Mouse (Mus musculus): ENCODE results near the gene Pax2. TPM values are rescaled to one million over a fixed set of nuclear protein-coding genes. Genes with fewer than 3 reads are reported as not detected.
A peak's percentile ranks its signal among the peaks of the same experiment; 100 is the strongest.

The Pax2 gene
- polyA plus RNA-seq, 1 experiment from 2014 or later: 0.20 TPM

- Histone ChIP-seq H3K4me3 (no peak overlapping the region), H3K27me3 (ENCODE audit: insufficient read depth, poor library complexity, severe bottlenecking) (peaks cover 92% of the 10 kb centered on the region), H3K9me3 (no peaks in the 10 kb centered on the region), H3K27ac (no peak overlapping the region), H3K36me3 (no peaks in the 10 kb centered on the region), H3K4me1 (peaks cover 7% of the 10 kb centered on the region; the same call in 1 of the 2 replicates)
- DNase-seq (ENCODE audit: low spot score): no peak
- 71% methylated on average over 3 of the region's 3 CpGs for WGBS
Measured at GRCm38 (mm10) chr19:44815111-44815510, 59.3 kb downstream of the Pax2 start.

DNA sequence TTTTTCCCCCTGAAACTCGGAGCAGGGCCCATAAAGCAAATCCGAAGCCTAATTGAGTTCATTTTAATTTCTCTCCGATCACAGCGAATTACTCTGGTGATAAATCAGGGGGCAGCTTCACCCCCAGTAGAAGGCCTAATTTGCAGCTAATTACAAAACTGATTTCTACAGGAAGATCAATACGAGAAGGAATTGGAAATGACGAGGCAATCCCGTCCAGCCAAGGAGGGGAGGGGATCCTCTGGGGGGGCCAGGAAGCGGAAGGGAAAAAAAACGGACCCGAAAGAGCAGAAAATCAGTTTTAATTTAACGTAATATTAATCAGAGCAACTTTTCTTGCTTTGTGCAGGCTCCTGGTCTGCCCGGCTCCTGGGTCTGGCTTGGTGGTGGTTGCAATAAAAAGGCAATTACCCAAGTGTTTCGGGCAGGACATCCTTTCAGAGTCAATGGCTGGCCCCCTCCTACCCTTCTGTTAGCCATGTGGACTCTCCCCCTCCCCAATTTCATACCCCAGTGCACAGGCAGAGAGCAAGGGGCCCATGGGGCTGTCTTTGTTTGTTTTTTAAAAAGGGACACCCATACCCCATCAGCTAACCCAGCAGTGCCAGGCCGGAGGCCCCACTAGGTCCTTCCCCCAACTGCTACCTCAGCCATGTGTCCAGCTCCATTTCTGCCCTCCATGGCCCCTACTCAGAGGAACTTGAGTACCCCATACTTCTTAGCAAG lies 61.7 kb downstream of the Pax2 start:
- Histone ChIP-seq H3K27me3 (ENCODE audit: insufficient read depth, poor library complexity, severe bottlenecking) (peaks cover 92% of the 10 kb centered on the region), H3K4me1 (peaks cover 6% of the 10 kb centered on the region; the same call in 1 of the 2 replicates), H3K27ac (no peak overlapping the region), H3K4me3 (no peak overlapping the region), H3K9me3 (no peaks in the 10 kb centered on the region), H3K36me3 (no peaks in the 10 kb centered on the region)
- 79% methylated on average over 14 of the region's 14 CpGs for WGBS
- no peak for DNase-seq (ENCODE audit: low spot score)

DNA sequence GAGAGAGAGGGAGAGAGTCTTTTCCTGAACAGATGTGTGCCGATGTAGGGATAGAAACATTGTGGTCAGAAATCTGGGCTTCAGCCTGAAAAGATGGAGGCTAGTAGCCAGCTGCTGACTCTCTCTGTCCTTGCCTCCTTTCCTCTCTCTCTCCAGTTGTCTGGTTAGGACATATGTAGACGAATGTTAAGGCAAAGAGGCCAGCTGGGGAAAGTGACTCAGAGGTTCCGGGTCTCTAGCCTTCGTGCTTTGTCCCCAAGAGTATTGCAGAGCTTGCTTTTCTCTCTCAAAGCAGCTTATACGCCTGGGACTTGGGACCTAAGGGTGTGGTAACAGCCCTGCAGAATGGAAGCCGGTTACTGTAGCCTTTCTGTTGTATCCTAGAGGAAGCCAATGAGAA lies 62.8 kb downstream of the Pax2 start:
- Histone ChIP-seq H3K27me3 (ENCODE audit: insufficient read depth, poor library complexity, severe bottlenecking) (peaks cover 92% of the 10 kb centered on the region), H3K36me3 (no peaks in the 10 kb centered on the region), H3K4me3 (no peak overlapping the region), H3K9me3 (no peaks in the 10 kb centered on the region), H3K4me1 (no peaks in the 10 kb centered on the region), H3K27ac (no peak overlapping the region)
- 66% methylated on average over 6 of the region's 6 CpGs for WGBS
- no peak for DNase-seq (ENCODE audit: low spot score)

- no peak overlapping the region for H3K27ac ChIP-seq
- peaks cover 99% of the 10 kb centered on the region for H3K27me3 ChIP-seq (ENCODE audit: insufficient read depth, poor library complexity, severe bottlenecking)
- H3K36me3 ChIP-seq: no peaks in the 10 kb centered on the region
- peaks cover 7% of the 10 kb centered on the region; the same call in 1 of the 2 replicates for H3K4me1 ChIP-seq
- H3K4me3 ChIP-seq: no peak overlapping the region
- 50% methylated on average over 3 of the region's 3 CpGs for WGBS
- H3K9me3 ChIP-seq: no peaks in the 10 kb centered on the region
- DNase-seq (ENCODE audit: low spot score): no peak
Measured at GRCm38 (mm10) chr19:44821581-44821980, 65.7 kb downstream of the Pax2 start.

DNA sequence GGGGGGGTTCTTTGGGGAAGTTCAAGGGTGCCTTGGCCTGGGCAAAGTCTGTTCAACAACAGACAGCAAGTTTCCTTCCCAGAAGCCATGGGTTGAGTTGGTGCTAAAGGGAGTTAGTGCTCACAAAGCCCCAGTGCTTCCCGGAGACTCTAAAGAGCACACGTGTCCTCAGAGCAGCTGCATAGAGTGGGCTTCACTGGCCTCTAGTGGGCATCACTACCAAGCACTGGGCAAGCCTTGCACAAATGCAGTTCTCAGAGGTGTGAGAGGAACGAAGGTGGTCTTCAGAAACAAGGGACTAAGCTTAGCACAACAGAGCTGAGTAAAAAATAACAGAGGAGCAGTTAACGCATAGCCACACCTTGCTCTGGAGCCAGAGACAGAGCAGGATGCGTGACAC lies 66.5 kb downstream of the Pax2 start:
- no peak overlapping the region for H3K27ac ChIP-seq
- 60% methylated on average over 5 of the region's 5 CpGs for WGBS
- no peak for DNase-seq (ENCODE audit: low spot score)

GRCm38 (mm10) chr19:44823657-44824056 lies 67.8 kb downstream of the Pax2 start:
- Histone ChIP-seq H3K4me1 (peaks cover 7% of the 10 kb centered on the region; the same call in 1 of the 2 replicates), H3K27me3 (ENCODE audit: insufficient read depth, poor library complexity, severe bottlenecking) (peaks cover 89% of the 10 kb centered on the region), H3K4me3 (no peak overlapping the region)

More for the DNA sequence above, 66.5 kb downstream of the Pax2 start:
- H3K36me3 ChIP-seq: no peaks in the 10 kb centered on the region
- peaks cover 7% of the 10 kb centered on the region; the same call in 1 of the 2 replicates for H3K4me1 ChIP-seq
- no peaks in the 10 kb centered on the region for H3K9me3 ChIP-seq
- no peak overlapping the region for H3K4me3 ChIP-seq
- peaks cover 93% of the 10 kb centered on the region for H3K27me3 ChIP-seq (ENCODE audit: insufficient read depth, poor library complexity, severe bottlenecking)

DNA sequence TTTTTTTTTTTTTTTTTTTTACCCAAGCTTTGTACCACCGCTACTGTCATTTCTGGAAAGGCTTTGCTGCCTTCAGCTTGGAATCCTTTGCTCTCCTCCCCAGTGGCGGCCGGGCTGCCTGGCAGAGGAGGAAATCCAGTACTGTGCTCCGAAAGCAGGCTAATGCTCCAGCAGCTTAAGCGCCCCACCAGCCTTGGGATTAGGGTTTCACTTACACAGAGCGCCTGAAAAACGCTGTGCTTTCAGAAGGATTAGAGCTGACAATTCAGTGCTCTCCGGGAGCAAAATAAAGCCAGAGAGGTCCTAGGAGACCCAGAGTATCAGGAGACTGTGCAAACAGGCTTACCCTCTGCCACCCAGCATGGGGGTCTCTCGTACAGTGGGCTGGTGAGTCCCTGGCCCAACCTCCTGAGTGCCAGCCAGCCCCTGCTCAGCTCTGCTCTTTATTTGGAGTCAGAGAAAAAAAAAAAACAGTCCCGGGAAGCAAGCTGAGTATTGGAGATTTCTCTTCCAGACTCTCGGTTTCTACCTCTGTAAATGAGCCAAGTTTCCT lies 69.4 kb downstream of the Pax2 start:
- Histone ChIP-seq H3K36me3 (no peaks in the 10 kb centered on the region), H3K27me3 (ENCODE audit: insufficient read depth, poor library complexity, severe bottlenecking) (peaks cover 88% of the 10 kb centered on the region), H3K27ac (no peak overlapping the region), H3K4me1 (peaks cover 7% of the 10 kb centered on the region; the same call in 1 of the 2 replicates), H3K9me3 (no peaks in the 10 kb centered on the region), H3K4me3 (0 out of 2 replicates have a peak overlapping the region, but pooled peaks have one; percentile 8)
- 10% methylated on average over 11 of the region's 11 CpGs for WGBS
- DNase-seq (ENCODE audit: low spot score): no peak

More at GRCm38 (mm10) chr19:44823657-44824056, 67.8 kb downstream of the Pax2 start:
- no peaks in the 10 kb centered on the region for H3K9me3 ChIP-seq
- H3K27ac ChIP-seq: no peak overlapping the region
- WGBS: 40% methylated on average over 3 of the region's 3 CpGs
- DNase-seq (ENCODE audit: low spot score): no peak
- no peaks in the 10 kb centered on the region for H3K36me3 ChIP-seq

GRCm38 (mm10) chr19:44825819-44826218 lies 70.0 kb downstream of the Pax2 start:
- 13% methylated on average over 4 of the region's 4 CpGs for WGBS
- no peaks in the 10 kb centered on the region for H3K36me3 ChIP-seq
- no peak overlapping the region for H3K27ac ChIP-seq
- H3K4me1 ChIP-seq: peaks cover 7% of the 10 kb centered on the region; the same call in 1 of the 2 replicates
- H3K27me3 ChIP-seq (ENCODE audit: insufficient read depth, poor library complexity, severe bottlenecking): peaks cover 88% of the 10 kb centered on the region
- no peak for DNase-seq (ENCODE audit: low spot score)
- H3K9me3 ChIP-seq: no peaks in the 10 kb centered on the region
- no peak overlapping the region for H3K4me3 ChIP-seq

DNA sequence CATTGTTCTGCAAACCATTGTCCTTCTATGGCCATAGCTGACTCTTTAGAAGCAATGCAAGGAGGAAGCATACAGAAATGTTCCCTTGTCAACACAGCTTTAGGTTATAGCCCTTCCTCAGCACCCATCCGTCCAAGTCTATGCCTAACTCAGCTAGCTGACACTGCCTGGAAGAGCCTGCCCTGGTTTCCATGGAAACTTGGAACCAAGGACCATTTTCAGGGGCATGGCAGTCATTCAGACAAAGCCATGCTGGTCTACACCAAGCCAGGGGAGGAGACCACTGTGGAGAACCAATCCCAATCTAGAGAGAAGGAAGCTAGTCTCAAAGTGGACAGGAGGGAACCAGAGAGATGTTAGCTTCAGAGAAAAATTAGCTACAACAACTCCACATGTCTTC lies 77.5 kb downstream of the Pax2 start:
- Histone ChIP-seq H3K4me3 (no peak overlapping the region), H3K4me1 (peaks cover 34% of the 10 kb centered on the region), H3K36me3 (no peaks in the 10 kb centered on the region), H3K9me3 (no peaks in the 10 kb centered on the region), H3K27ac (no peak overlapping the region), H3K27me3 (ENCODE audit: insufficient read depth, poor library complexity, severe bottlenecking) (peaks cover 98% of the 10 kb centered on the region)
- no peak for DNase-seq (ENCODE audit: low spot score)
- WGBS: 28% methylated on average over 1 of the region's 1 CpGs

DNA sequence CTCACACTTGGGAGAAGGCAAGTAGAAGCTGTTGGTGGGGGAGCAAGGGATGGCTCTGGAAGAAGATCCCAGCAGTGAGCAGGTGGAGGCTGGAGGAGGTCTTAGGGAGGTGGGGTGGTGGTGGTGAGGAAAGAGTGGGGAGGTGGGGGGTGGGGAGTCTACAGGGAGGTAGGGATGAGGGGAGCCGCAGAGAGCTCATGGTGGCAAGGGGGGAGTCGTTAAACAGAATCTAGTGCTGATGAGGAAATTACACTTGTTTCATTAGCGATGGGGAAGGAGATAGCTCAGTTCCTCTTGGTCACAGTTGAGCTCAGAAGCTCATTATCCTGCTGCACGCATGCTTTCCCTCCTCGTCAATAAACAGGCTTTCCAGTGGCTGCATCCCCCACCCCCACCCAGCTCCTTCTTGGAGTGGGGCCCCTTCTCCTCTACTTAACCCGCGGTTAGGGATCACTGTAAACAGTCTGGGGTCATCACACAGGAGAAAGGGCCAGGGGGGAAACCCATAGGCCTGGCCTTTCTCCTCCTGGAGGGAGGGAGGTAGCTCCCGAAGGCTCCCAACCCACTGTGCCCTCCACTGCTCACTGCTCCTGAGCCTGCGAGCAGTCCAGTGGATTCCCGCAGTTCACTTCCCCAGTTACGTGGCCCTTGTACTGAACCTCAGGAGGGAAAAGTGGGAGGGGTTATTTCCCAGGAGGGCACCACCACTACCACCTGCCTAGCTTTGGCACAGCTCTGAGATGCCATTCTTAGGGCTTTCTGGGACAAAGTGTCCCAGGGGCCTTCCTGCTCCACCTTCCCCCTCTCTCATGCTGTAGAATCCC lies 78.6 kb downstream of the Pax2 start:
- peaks cover 34% of the 10 kb centered on the region for H3K4me1 ChIP-seq
- DNase-seq (ENCODE audit: low spot score): no peak
- H3K4me3 ChIP-seq: no peak overlapping the region
- H3K36me3 ChIP-seq: no peaks in the 10 kb centered on the region
- WGBS: 9% methylated on average over 11 of the region's 11 CpGs
- H3K9me3 ChIP-seq: no peaks in the 10 kb centered on the region
- peaks cover 99% of the 10 kb centered on the region for H3K27me3 ChIP-seq (ENCODE audit: insufficient read depth, poor library complexity, severe bottlenecking)
- no peak overlapping the region for H3K27ac ChIP-seq

DNA sequence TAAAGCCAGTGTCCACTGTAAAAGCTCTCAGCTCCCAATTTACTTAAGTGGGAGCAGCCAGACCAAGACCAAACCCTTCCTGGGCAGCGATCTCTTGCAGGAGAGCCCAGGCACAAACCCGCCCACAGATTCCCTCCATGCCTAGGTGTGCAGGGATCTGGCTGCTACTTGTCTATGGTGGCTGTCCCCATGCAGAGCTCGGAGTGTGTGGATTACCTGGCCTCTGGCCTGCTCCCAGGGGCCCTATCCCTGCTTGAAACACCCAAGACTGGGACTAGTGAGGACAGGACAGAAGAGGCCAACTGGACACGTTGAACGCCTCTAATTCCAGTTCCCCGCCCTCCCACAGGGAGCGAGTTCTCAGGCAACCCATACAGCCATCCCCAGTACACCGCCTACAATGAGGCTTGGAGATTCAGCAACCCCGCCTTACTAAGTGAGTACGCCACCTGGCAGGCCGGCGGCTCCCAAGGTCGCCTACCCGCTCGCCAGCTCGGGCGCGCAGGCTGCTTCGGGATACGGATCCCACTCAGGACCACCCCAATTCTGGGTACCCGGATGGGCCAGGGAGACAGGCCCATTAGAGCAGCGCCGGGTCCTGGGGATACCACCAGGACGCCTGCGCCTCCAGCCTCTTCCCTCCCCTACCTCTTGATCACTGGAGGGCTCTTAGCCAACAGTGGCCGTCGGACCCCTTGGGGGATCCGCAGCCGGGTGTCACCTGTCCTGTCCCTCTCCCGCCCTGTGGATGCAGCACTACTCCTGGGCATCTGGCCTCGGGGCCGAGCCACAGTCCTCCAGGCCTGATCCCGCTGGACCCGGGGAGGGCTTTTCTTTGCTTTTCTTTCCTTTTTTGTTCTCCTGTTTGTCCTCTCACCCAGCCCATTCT lies 79.4 kb downstream of the Pax2 start:
- 3% methylated on average over 34 of the region's 34 CpGs for WGBS
- H3K9me3 ChIP-seq: no peaks in the 10 kb centered on the region
- peaks cover 100% of the 10 kb centered on the region for H3K27me3 ChIP-seq (ENCODE audit: insufficient read depth, poor library complexity, severe bottlenecking)
- H3K4me1 ChIP-seq: peaks cover 34% of the 10 kb centered on the region
- H3K36me3 ChIP-seq: no peaks in the 10 kb centered on the region
- peak overlapping the region; percentile 66 for H3K4me3 ChIP-seq
- DNase-seq (ENCODE audit: low spot score): no peak
- no peak overlapping the region for H3K27ac ChIP-seq

Data from heart, embryonic 10.5 days (tissue).